Mouse (Mus musculus) activated CD4-positive, CD25-positive, alpha-beta regulatory T cell, adult 4 months (primary cell): ENCODE data around the gene Epo. TPM values are rescaled to one million over a fixed set of nuclear protein-coding genes. Genes with fewer than 3 reads are reported as not detected.
A peak's percentile ranks its signal among the peaks of the same experiment; 100 is the strongest.

Experiments used
- ATAC-seq: one replicate; pipeline ENCODE4 v1.8.0; 2017
- polyA plus RNA-seq, 2 experiments: library from polyadenylated mRNA; unstranded; fragments of 100-300 nt; shearing (Covaris generic); gene quantifications; one replicate each; pipeline ENCODE4 v1.2.1; 2017

The Epo gene
- not detected for polyA plus RNA-seq

DNA sequence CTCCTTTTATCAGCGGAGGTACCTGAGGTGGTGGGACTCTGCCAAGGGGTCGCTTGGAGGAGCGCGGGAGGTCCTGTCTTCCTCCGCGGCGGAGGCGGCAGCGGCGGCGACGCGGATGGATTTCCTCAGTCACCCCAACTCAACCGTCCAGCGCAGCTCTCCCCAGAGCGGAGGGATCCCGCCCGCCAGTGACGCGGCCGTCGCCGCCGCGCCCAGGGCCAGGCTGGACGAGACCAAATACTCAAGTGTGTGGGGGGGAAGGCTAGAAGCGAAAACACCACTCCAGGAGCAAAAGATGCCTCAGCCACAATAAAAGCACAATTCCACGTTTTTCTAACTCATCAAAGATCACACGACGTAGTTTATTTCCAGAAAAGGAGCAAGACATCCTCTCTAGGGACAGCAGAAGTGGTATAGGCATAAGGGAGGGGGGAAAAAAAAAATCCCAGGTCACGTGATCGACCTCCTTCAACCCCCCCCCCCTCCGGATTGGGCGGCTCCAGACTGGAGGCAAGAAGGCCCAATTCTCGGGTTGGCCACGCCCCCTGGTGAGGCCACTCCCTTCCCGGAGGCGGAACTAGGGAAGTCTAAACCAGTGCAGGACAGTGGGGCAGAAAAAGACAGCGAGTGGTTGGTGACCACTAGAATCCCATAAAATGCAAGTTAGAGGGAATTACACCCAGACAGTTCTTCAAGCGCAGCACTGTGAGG is at the start of gene Epo, which contains the start of gene Gnb2:
TSS of gene Epo (minus strand) at position 126 of the 711 bp plus-strand sequence.
TSS of gene Gnb2 (minus strand) at position 394 of the 711 bp plus-strand sequence.
- peak; percentile 68 for ATAC-seq

DNA sequence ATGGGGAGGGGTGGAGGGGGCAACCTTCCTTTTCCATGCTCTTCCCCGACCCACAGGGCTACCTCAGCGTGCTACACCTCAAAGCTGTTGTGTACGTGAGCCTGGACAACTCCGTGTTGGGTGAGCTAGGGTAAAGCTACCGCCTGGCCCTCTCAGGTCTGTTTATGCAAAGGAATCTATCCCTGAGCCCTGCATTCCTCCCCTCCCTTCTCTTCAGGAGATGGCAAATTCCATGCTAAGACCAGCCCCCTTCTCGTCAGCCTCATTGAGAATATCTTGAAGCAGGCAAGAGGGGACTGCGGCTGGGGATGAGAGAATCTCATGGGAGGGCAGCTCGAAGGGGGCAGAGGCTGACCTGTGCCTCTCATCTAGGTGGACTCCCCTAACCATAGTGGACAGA is 49.7 kb upstream of the Epo start:
- ATAC-seq, result no peak

- no peak for ATAC-seq
Measured at GRCm38 (mm10) chr5:137580246-137580645, 47.2 kb upstream of the Epo start.

DNA sequence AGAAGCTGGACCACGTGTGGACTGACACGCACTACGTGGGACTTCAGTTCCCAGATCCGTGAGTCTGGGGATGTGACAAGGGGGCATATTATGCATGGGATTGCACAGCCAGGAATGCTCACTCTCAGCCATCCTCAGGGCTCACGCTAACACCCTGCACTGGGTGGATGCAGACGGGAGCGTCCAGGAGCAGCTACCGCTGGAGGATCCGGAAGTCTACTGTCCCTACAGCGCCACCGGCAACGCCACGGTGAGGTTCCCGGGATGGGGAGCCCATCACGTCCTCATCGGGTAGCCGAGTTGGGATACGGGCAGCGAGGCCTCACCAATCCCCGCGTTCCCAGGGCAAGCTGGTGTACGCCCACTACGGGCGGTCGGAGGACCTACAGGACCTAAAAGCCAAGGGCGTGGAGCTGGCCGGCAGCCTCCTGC is 41.4 kb upstream of the Epo start:
- ATAC-seq, result no peak

DNA sequence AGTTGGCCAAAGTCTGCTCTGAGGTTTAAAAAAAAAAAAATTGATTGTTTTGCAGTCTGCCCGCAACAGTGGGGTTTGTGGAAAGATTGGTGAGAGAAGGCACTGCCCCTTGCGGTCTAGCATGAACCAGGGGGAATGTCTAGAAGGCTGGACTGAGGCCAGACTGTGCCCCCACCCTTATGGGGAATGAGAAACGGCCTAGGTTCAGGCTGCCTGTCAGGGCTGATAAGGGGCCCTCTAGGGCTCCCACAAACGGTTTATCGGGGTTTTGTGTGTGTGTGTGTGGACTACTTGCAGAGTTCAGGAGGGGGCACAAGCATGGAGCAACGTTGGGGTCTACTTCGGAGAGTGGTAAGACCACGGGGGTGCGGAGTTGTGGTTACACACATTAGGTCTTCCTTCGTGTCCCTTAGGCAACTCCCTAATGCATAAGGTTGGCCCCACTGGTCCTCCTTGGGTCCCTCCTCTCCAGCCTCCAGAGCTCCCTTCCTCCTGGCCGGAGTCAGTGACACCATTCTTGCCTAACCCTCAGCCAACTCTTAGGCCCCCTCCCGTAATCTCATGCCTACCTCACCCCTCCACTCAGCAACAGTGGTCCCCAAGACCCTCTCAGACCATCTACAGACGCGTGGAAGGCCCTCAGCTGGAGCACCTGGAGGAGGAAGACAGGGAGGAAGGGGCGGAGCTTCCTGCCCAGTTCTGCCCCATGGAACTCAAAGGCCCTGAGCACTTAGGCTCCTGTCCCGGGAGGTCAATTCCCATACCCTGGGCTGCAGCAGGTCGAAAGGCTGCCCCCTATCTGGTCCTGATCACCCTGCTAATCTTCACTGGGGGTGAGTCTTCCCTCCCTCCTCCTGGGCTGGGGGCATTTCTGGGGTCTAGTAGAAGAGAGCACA is 37.9 kb upstream of the Epo start:
- no peak for ATAC-seq

GRCm38 (mm10) chr5:137570181-137570580 is 37.1 kb upstream of the Epo start:
- ATAC-seq, result no peak

DNA sequence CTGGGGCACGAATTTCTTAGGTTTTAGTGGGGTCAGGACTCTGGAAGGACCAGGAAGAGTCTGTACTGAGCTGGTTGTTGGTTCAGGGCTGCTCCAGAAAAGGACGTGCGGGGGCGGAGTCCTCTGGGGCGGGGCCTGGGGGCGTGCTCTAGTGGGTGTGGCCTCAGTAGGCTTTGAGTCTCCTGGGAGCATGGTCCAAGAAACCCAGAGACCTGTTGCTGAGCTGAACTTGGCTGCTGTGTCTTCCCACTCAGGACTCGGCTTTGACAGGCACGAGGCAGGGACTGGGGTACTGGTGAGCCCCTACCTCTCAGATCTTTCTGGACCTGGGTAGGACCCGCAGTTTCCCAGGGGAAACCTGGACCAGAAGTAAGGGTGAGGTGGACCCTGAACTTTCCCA is 36.6 kb upstream of the Epo start, which contains the start of gene Tfr2:
TSS of gene Tfr2 (plus strand) at position 176 of the 400 bp plus-strand sequence.
- no peak for ATAC-seq

DNA sequence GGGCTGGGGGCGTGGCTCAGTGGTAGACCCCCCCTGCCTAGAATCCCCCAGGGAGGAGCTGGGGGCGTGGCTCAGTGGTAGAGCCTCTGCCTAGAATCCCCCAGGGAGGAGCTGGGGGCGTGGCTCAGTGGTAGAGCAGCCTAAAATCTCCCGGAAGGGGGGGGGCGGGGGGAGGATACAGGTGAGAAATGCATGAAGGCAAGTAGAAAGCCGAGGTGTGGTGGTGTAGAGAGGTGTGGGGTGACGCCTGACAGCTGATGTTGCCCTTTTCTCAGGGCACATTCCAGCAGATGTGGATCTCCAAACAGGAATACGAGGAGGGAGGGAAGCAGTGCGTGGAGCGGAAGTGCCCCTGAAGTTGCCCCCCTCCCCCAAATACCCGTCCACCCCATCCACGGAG is 36.0 kb upstream of the Epo start:
- ATAC-seq, result no peak

DNA sequence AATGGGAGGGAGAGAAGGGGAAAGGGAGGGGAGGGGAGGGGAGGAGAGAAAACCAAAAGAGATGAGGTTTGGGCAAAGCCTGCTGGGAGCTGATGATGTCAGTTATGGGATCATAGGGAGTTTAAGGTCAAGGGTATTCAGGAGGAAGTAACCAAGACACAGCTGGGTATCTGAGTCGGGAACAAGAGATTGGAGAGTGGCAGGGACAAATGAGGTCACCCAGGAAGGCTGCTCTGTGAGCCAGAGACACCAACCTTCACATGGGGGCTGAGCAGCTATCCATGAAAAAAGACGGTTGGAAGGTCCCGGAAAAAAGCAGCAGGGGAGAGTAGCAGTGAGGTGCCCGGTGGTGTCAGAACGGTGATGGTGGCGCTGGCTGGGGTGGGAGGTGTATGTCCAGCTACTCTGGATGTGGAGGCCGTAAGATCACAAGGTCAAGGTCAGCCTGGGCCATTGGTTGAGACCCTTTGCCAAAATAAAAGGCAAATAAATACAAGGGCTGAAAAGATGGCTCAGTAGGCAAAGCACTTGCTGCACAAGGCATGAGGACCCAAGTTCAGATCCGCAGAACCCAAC is 35.3 kb upstream of the Epo start:
- no peak for ATAC-seq

- ATAC-seq, result no peak
Measured at GRCm38 (mm10) chr5:137566416-137566815, 33.4 kb upstream of the Epo start.

GRCm38 (mm10) chr5:137565744-137566143 is 32.7 kb upstream of the Epo start:
- ATAC-seq, result no peak

DNA sequence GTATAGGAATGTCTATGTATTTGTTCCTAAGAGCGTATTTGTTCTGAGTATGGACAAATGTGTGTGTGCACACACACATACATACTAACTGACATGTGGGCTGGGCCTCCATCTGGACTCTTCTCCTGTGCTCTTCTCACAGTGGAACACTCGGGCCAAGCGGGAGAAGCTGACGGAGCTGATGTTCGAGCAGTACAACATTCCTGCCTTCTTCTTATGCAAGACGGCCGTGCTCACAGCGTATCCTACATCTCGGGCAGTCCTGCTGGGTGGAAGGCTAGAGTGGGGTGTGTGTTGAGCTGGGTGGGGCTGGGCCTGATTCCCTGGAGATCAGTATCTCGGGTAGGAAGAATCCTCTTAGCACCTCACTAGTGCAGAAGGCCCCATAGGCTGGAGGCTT is 29.9 kb upstream of the Epo start:
- ATAC-seq, result no peak

DNA sequence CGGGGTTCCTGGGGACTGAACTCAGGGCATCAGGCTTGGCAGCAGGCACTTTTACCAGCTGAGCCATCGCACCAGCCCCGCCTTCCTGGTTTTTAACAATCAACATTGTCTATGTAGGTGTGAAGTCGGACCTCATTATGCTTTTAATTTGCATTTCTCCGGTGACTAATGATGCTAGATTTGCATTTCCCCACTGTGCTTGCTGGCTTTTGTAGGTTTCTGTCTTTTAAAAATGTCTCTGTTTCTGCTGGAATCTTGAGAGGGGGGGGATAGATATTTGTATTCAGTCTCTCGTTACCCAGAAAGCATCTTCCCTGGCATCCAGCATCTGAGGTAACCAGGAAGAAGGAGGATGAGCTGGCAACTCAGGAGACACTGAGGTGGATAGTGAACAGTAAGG is 28.5 kb upstream of the Epo start:
- no peak for ATAC-seq

DNA sequence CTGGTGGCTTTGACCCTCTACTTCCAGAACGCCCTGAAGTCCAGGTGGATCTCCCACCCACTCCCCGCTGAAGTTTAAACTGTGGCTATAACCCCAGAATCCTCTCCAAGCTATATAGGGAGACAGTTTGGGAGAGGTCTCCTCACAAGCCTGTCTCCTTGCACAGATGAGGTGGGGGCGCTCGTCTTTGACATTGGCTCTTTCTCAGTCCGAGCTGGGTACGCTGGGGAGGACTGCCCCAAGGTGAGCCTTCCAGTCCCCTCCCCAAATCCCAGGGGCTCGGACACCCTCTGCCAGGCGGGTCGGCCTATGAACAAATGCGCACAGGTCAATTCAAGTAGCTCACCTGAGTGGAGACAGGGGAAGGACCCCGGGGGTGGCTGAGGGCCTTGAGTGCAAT is 20.9 kb upstream of the Epo start:
- ATAC-seq, result no peak

DNA sequence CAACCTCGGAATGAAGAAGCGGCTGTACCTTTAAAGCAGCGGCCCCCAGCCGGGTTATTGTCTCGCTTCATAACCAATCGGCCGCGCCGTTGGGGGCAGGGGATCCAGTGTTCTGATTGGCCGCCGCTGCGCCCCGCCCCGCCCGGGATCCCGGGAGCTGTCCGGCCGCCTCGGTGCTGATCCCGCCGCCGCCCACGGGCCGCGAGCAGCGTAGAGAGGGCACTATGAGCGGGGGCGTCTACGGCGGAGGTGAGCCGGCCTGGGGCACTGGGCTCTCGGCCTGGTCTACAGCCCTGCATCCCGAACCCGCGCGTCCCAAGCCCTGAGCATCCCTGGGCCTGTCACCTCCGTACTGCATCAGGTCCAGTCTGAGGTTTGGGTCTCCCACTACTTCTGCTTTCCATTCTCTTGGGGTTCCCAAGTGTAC is 20.4 kb upstream of the Epo start, which contains the start of gene Actl6b:
TSS of gene Actl6b (plus strand) at position 107 of the 427 bp plus-strand sequence.
- no peak for ATAC-seq

DNA sequence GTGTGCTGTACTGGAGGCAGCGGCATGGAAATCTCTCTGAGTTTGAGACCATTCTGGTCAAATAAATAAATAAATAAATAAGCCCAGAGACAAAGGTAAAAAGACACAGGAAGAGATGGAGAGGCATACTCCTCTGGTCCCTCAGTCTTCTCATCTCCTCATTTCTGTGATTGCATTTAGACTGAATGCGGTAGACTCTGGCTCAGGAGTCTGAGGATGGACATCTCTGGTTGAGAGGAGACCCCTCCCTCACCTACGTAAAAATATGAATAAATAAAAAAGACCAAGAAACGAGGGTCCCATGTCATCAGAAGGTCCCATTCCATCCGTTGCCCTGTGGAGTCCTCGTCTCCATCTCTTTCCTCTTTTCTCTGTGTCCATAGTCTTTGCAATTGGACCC is 20.0 kb upstream of the Epo start:
- ATAC-seq, result no peak

DNA sequence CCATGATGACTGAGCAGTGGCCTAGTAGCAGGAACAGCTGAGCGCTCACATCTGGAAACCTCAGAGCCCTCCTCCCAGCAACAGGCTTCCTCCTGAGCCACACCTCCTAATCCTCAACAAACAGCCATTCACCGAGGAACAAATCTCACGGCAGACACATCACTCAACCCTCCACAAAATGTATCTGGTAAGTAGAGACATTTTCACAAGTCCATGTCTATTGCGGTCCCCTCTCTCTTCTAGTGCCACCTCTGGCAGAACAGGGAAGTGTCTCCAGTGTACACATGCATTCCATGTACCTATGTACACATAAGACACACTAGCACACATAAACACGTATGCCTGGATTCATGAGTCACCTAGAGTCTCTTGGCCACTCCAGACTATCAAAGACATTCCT is 18.1 kb upstream of the Epo start:
- no peak for ATAC-seq

GRCm38 (mm10) chr5:137549840-137550239 is 16.8 kb upstream of the Epo start:
- ATAC-seq, result no peak

- no peak for ATAC-seq
Measured at GRCm38 (mm10) chr5:137545596-137545995, 12.6 kb upstream of the Epo start.

DNA sequence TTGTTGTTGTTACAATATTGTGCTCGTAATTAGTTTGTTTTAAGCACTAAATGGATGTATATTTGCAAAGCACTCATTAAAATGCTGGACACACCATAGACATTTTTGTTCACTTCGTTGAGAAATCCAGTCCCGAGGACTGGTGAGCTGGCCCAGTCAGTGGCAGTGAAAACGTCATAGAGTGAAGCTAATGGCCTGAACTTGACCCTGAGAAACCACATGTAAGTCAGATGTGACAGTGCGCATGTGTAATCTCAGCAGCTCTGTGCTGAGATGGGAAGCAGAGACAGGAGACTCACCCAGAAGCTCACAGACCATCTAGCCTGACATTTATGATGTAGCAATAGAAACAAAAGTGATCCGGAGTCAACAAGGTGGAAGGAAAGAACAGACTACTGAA is 11.9 kb upstream of the Epo start:
- ATAC-seq, result no peak

DNA sequence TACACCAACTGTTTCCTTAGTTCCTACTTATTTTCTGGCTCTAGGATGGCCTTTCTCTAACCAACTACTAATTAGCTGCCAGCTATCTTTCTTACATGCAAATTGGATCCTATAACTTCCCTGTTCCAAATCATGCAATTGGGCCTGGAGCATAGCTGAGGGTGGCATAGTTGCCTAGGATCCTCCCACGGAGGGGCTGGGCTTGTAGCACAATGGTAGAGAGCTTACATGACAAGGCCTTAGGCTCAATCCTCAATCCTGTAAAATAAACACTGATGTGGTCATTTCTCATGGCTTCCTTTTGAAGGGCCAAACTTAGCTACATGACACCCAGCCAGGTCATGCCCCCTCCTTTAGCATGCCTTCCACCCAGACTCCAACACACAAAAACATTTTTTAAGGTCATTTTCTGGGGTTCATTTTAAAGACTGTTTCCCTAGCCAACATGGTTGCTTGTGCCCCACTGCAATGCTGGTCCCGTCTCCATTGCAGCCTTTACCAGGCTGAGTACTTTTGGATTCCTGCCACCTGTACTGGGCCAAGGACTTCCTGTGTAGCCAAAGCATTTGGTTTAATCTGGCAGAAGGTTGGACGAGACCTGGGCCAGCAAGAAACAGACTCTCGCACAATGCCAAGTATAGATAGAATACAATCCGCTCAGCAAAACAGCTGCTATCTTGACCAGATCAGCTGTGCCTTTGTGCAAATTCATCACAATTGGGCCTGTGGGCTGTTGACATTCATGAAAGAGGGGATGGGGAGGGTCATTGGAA is 8.9 kb upstream of the Epo start:
- ATAC-seq, result no peak

DNA sequence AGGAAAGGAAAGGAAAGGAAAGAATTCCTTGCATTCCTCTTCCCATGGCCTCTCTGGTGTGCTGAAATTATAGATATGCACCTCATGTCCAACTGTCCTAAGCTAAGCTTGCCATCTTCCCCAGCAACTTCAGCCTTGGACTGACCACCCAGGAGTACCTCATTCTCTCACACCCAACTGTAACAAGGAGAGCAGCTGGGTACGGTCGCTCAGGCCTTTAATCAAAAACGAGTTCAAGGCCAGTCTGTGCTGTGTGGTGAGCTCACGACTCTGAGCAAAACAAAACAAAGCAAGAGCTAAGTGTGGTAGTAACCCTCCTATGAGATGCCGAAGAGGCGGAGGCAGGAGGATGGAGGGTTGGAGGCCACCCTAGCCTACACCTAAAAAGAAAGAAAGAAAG is 7.9 kb upstream of the Epo start:
- no peak for ATAC-seq
